Mouse (Mus musculus) kidney, adult 8-10 months (tissue): ENCODE measurements around the gene Sgsm3.
"Not testable (repeated sequence)": the region's sequence is repeated elsewhere in the genome, so short reads cannot be mapped to it uniquely, and the experiment has no call there.

Experiments used
- DNase-seq, 2 experiments: peaks; one replicate each; pipeline ENCODE4 v3.0.0; 2022

Sgsm3 gene

GRCm38 (mm10) chr15:80977620-80978334 lies at the start of gene Sgsm3:
Gene Sgsm3 (plus strand): TSS chr15:80977765.
- DNase-seq = peak; percentile 83 to 86

- DNase-seq = no peak
These were observed 48.7 kb upstream of the Sgsm3 start for GRCm38 (mm10) chr15:80928811-80929355.

GRCm38 (mm10) chr15:80930048-80930571 lies 47.5 kb upstream of the Sgsm3 start:
- DNase-seq = no peak

- DNase-seq = not testable (repeated sequence)
These were observed 46.8 kb upstream of the Sgsm3 start for GRCm38 (mm10) chr15:80930676-80931320.

GRCm38 (mm10) chr15:80931345-80931960 lies 46.1 kb upstream of the Sgsm3 start:
- DNase-seq = no peak

- DNase-seq = no peak
These were observed 42.7 kb upstream of the Sgsm3 start for GRCm38 (mm10) chr15:80934841-80935240.

- no peak for DNase-seq
These were observed 40.9 kb upstream of the Sgsm3 start for GRCm38 (mm10) chr15:80936686-80937085.

- DNase-seq = no peak
These were observed 39.0 kb upstream of the Sgsm3 start for GRCm38 (mm10) chr15:80938615-80939014.

GRCm38 (mm10) chr15:80939401-80939800 lies 38.2 kb upstream of the Sgsm3 start:
- no peak for DNase-seq

GRCm38 (mm10) chr15:80941468-80942040 lies 36.0 kb upstream of the Sgsm3 start:
- DNase-seq = no peak

- peak; percentile 17 to 49 for DNase-seq
These were observed 31.7 kb upstream of the Sgsm3 start for GRCm38 (mm10) chr15:80945851-80946250.

GRCm38 (mm10) chr15:80948145-80949135 lies 29.1 kb upstream of the Sgsm3 start, which contains the start of gene Adsl:
Gene Adsl (plus strand): TSS chr15:80948490.
- DNase-seq = peak; percentile 81 to 87

GRCm38 (mm10) chr15:80949431-80949830 lies 28.1 kb upstream of the Sgsm3 start:
- no peak for DNase-seq

- DNase-seq = no peak
These were observed 27.5 kb upstream of the Sgsm3 start for GRCm38 (mm10) chr15:80950055-80950454.

GRCm38 (mm10) chr15:80953971-80954370 lies 23.6 kb upstream of the Sgsm3 start:
- no peak for DNase-seq

GRCm38 (mm10) chr15:80954861-80955260 lies 22.7 kb upstream of the Sgsm3 start:
- DNase-seq = no peak

GRCm38 (mm10) chr15:80955836-80956438 lies 21.6 kb upstream of the Sgsm3 start:
- DNase-seq = no peak

- DNase-seq = no peak
These were observed 8.2 kb upstream of the Sgsm3 start for GRCm38 (mm10) chr15:80969371-80969770.

GRCm38 (mm10) chr15:80974311-80974710 lies 3.3 kb upstream of the Sgsm3 start:
- DNase-seq = no peak

GRCm38 (mm10) chr15:80975666-80976065 lies 1.9 kb upstream of the Sgsm3 start:
- DNase-seq = no peak

- no peak for DNase-seq
These were observed 2.0 kb downstream of the Sgsm3 start for GRCm38 (mm10) chr15:80979611-80980010.
